Mouse (Mus musculus) heart, adult 18-20 months (tissue): ENCODE data around the gene Cnrip1. TPM values are rescaled to one million over a fixed set of nuclear protein-coding genes. Genes with fewer than 3 reads are reported as not detected.
"Not testable (repeated sequence)": the region's sequence is repeated elsewhere in the genome, so short reads cannot be mapped to it uniquely, and the experiment has no call there.

Source experiments
- DNase-seq, 2 experiments: peaks; one replicate each; pipeline ENCODE4 v3.0.0; 2021 to 2022; ENCODE audit warnings: mixed read lengths in 1 of 2
- long read RNA-seq, 2 experiments: library from polyadenylated mRNA; stranded (forward); transcript quantifications; one replicate each; pipeline ENCODE4 v2.0.0; 2021
- total RNA-seq, 2 experiments: library from RNA; stranded (reverse); gene quantifications; 2 replicates each; pipeline ENCODE4 v1.2.3; 2021

The Cnrip1 gene
- 1 to 10 TPM; 3.1 to 3.4 TPM for total RNA-seq
- long read RNA-seq, experiment 1, partial matches to known transcripts: 0 of 4 reads
- long read RNA-seq, experiment 1, other reads (novel, unspliced or antisense): 0 of 4 reads
- long read RNA-seq, experiment 2: 0 reads

DNA sequence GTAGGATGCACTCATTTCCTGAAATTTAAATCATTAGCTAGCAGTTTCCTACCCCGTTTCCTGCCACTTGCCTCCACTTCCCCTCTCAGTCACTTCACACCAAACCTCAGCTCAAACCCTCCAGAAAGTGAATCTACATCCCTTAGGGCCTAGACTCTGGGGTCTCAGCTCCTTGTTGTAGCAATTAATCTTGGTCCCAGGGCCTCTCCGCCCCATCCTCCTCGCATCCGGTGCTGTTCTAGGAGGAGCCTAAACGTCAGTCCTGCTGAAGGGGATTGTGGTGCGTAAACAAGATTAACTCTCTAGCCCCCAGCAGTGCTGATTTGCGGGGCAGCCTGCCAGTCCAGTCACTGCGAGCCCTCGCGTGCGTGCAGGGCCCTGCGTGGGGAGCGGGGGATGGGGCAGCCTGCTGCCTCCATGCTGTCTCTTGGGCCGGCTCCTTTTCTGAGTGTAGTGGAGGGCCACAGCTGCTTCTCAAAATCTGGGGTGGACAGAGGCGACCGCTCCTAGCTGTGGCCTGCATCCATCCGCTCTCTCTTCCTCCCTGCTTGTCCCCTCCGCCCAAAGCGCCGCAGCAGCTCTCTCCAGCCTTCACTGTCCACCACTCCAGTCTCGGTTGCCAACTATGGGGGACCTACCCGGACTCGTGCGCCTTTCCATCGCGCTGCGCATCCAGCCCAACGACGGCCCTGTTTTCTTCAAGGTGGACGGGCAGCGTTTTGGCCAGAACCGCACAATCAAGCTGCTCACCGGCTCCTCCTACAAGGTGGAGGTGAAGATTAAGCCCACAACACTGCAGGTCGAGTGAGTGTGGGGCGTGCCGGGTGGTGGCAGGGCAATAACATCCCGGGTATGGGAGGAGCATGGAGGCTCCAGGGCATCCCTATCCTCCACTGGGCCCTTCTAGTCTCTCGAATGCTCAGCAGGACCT lies at the start of gene Cnrip1, which contains the start of gene Plek:
Gene Cnrip1 (plus strand): TSS at position 42 of the 931 bp plus-strand sequence.
Gene Plek (minus strand): TSS at position 837 of the 931 bp plus-strand sequence.
- DNase-seq: peak; percentile 79 to 80

DNA sequence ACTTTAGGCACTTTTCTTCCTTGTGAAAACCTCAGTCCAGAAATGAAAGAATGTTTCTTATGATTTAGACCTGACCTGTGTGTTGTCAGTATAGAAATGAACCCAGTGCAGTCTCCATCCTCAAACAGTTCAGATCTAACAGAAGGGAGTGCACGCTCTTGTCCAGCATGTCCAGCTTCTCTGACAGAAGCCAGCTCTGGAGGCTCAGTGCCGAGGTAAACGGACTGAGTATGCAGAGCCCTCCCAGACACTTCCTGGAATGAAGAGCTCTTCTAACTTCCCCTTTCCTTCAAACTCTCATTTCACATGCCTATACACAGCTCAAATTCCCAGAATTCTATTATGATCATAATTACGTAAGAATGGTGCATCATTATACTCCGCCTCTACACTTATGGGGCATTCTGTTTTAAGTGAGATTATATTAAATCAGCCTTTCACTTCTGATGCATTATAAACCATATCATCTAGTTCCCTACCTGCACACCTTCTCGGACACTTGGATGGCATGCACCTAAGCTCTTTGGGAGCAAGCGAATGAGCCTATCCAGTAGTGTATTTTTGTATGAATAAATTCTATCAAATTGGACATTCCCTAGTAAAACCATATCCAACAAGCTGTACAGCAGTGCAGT lies 48.5 kb upstream of the Cnrip1 start:
- DNase-seq: peak in 1 of 2 experiments; percentile 38

DNA sequence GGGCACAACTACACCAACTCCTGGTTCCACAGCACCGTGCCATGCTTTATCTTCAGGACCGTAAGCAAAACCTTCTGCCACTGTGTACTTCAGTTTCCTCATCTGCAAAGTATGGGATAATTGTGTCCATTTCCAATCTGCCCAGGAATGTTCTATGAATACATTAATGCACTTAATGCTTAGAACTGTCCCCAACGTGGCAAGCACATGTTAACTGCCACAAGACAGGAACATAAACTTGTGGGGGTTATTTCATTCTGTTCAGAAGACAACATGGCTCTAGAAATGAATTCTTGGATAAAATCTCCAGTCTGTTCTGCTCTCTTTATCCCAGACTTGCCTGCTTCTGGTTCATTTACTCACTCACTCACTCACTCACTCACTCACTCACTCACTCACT lies 47.6 kb upstream of the Cnrip1 start:
- DNase-seq: no peak

- DNase-seq: peak; percentile 25 to 78
Measured at GRCm38 (mm10) chr11:17004899-17005846, 46.2 kb upstream of the Cnrip1 start.

GRCm38 (mm10) chr11:17006526-17006925 lies 44.9 kb upstream of the Cnrip1 start:
- not testable (repeated sequence) for DNase-seq

DNA sequence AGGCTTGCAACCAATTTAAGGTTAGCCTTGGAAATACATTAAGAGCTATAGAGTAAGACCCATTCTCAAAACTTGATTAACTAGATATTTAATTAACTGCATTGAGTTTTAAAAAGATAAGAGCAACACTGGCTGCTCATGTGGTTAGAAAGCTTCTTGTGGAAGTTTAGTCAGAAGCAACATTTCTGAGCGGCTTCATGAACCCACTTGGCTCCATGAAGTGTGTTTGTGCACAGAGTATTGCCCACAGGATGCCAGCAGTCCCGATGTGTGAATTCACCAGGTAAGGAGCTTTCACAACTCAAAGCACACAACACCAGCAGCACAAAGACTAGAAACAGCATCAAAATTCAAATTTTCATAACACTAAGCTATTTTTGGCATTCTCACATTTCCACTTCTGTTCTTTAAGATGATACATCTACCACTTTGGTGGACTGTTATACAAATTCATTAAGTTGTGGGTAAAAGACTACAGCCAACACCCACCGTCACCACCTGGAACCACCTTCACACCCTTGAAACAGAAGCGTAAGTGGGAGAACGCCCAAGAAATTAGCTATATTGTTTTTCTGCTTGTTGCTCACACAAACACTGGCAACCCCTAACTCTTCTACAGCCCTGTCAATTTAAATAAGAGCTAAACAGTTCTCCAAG lies 43.7 kb upstream of the Cnrip1 start:
- DNase-seq: no peak

DNA sequence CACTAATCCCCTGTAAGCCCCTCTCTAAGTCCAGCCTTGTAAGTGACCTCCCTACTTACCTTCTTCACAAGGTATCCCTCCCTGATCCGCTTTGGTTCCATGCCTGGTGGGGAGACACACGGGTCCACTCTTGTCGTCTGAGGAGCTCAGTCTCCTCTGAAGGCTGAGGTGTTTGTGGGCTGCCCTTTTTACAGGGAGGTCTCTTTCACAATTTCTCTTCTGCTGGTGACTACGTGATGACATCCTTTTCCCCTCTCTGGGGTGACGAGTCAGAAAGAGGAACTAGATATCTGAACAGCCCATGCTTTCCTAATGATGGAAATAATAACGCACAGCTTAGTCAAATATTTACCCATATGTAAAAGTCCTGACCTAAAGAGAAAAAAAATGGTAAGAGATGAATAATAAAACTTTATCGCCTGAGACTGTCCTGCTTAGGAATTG lies 42.9 kb upstream of the Cnrip1 start:
- DNase-seq: peak in 1 of 2 experiments; percentile 53

DNA sequence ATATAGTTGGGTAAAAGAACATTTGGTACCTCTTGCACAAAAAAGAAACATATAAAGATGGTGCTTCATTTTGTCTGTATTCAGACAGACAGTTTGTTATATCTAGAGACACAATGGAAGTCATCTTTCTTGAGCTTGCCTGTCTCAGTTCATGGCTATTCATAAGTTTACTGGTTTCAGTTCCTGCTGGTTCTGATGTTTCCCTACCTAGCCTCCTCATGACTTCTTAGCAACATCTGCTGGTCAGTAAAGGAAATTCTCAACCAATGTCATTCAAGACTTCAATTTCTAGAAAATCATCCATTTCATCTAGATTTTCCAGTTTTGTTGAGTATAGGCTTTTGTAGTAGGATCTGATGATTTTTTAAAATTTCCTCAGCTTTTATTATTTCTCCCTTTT lies 38.4 kb upstream of the Cnrip1 start:
- no peak for DNase-seq

- DNase-seq: no peak
Measured at GRCm38 (mm10) chr11:17019328-17019727, 32.1 kb upstream of the Cnrip1 start.

- peak; percentile 41 to 48 for DNase-seq
Measured at GRCm38 (mm10) chr11:17023206-17023605, 28.2 kb upstream of the Cnrip1 start.

GRCm38 (mm10) chr11:17023984-17024383 lies 27.4 kb upstream of the Cnrip1 start:
- no peak for DNase-seq

DNA sequence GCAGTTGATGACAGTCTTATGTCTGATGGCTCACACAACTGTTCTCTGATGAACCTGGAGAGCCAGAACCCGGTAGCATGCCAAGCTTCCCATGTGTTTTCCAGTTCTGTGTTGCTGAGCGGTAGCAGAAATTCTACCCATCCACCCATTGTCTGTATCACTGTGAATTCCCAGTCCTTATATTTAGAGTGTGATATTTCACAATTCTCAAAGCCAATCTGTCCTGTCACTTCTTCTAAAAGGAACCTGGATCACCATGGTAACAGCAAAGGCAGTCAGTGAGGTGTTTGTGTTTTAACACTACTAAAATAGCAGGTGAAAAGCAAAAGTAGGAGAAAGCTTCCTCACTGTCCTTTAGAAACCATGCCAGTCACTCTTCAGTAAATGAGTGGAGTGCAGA lies 5.6 kb upstream of the Cnrip1 start:
- DNase-seq: no peak

DNA sequence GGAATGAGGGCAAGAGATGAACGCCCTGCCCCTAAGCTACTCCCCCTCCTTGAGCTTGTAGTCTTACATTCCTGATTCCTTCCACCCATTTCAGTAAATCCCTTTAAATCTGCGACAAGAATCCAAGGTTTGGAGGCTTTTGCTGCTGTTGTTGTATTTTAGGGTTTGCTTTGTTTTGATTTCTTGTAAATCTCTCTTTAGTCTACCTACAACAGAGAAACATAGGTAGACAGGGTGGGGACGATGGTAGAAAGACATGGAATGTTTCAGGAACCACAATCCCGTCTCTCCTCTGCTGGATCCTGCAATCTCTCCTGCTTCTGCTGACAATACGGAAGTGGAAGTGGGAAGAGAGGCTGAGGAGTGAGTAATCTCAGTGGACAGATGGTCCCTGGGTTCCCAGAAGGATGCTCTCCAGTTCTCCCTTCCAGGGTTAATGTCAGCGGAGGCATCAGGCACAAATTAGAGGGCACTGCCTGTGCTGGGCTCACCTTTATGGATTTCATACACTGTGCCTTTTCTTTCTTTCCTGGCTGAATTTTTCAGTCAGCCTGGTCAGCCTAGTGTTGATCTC lies 1.2 kb downstream of the Cnrip1 start:
- DNase-seq: peak; percentile 9 to 11

DNA sequence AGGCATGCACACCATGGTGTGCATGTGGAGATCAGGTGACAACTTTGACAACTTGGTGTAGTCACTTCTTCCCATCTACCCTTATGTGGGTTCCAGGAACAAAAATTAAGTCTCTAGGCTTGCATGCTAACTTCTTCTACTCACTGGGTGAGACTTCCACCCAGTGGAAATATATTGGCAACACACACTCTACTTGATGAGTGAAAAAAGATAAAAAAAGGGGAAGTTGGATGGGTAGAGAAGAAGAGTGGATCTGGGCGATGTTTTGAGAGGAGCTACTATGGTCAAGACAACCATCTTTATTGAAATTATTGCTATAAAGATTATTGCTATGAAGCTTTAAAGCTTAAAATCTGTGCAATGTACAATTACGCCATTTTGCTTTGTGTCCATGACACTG lies 18.0 kb downstream of the Cnrip1 start:
- DNase-seq: not testable (repeated sequence)

DNA sequence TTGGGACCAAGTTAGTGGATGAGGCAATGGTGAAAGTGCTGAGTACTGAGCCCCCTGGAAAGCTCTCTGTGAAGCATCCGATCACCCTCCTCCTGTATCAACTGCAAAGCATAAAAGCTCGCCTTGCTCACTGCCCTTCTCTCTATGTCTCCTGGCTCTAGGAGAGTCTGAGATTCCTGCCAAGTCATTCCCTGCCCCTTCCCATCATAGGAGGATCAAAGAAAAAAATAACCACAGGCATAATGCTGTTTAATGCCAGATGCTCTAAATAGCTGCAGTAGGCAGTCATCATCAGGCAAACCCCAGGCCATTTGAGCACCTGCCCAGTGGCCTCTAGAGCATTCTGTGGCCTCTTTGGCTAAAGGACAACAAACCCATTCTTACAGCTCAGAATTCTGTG lies 24.3 kb downstream of the Cnrip1 start:
- DNase-seq: no peak

DNA sequence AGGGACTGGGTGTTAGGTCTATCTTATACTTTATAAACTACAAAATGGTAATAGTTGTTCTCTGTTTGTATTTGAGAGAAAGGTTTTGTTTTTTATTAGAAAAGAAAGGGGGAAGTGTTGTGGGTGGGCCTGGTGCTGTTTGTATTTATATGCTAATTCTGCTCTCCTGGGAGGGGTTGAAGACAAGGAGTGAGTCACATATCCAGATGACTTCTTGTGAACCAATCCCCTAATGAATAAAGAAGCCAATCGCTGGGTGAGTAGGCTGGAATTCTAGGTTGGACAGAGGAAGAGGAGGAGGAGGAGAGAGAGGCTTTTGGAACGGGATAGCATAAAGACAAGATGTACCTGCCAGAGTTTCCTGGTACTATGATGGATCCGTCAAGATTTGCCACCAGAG lies 30.7 kb downstream of the Cnrip1 start:
- no peak for DNase-seq

DNA sequence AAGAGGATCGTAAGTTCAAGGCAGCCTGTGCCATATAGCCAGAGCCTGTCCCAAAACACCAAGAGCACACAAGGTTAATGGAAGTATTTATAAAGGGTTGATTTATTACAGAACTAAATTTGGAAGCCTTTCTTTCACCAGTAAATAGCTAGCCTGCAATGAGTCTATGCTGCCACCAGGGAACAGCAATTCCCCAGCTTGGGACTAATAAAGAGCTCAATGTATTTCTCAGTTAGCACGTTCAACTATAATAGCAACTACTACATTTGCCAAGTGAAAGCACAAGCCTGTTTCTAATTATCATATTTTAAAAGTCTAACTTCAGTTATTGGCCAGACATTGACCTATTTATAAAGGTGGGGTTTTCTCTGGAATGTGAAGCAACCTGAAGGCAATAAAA lies 31.6 kb downstream of the Cnrip1 start:
- DNase-seq: no peak

DNA sequence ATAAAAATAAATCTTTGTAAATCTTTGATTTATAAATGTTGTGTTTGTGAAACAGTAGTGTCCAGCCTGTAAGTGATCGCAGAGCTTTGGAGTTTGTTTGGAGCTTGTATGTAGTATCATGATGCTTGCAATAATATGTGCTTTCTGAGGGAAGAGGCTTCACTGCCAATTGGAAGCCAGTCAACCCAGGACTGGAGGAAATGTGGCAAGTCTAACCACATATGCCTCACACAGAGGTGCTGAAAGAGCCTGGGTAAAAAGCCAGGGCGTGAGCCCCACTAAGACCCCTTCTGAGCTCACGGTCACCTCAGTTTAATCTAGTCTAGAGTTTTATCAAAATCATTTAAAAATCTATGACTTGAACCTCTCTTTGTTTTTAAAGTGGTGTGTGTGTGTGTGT lies 32.1 kb downstream of the Cnrip1 start:
- DNase-seq: no peak

DNA sequence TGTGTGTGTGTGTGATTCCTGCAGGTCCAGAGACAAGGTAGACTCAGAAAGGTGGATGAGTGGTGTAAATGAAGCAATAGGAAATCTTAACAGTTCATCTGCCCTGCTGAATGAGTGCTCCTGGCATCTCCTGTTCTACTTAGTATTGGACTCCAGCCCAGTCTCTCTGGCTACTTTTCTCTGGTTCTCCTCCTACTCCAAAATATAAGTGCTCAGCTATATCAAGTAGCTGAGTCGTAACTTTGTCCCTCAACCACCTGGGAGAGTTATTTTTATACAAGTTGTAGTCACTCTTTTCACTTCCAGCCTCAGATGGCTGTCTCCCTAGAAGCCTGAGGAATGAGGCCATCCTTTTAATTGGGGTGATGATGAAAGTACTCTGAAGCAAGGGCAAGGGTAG lies 32.5 kb downstream of the Cnrip1 start:
- DNase-seq: no peak

GRCm38 (mm10) chr11:17086106-17086505 lies 34.7 kb downstream of the Cnrip1 start:
- peak in 1 of 2 experiments; percentile 17 for DNase-seq

DNA sequence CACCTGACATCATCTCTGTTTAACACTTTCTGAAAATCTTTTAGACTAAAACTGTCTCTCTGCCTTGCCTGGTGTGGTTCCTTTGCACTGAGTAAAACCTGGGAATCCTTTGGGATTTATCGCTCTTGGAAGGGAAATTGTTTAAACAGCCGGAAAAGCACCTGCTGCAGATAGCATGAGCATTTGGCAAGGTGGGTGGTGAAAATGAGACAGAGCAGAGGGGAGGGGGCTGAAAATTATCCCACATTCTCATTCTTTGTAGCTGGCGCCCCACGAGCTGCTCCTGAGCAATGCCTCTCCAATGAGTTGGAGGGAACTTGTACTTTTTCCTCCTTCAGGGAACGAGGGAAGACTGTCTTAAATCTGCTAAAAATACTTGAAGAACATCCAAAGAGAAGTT lies 55.5 kb downstream of the Cnrip1 start:
- DNase-seq: no peak
